8 mouse cellular contexts compared by ENCODE assay signal in genomic region chr12:72086166-72086825, GRCm38 (mm10). TPM values are rescaled to one million over a fixed set of nuclear protein-coding genes. Genes with fewer than 3 reads are reported as not detected.
A peak's percentile ranks its signal among the peaks of the same experiment; 100 is the strongest.
DNase-seq lines count a peak whose midpoint lies in the region; ATAC-seq and TF ChIP-seq lines count a peak whose summit lies in the region.

No protein-coding gene starts in this region.

- peak overlapping the region; percentile 94 for H3K27ac ChIP-seq in intestine, embryonic 14.5 days (ENCODE audit: low read depth)

- no peaks in the 10 kb centered on the region for H3K27me3 ChIP-seq in intestine, embryonic 14.5 days (replicated peaks; ENCODE audit: control insufficient read depth, insufficient read depth, low read length)
- no peaks in the 10 kb centered on the region for H3K27me3 ChIP-seq in myocyte (ENCODE audit: control insufficient read depth, insufficient read depth, insufficient read length)

- peak overlapping the region; percentile 17 for H3ac ChIP-seq in myocyte (ENCODE audit: control insufficient read depth, insufficient read length)

- peaks cover 11% of the 10 kb centered on the region for H3K79me2 ChIP-seq in myocyte (ENCODE audit: control insufficient read depth, insufficient read depth)

- peaks cover 13% of the 10 kb centered on the region for H3K36me3 ChIP-seq in intestine, embryonic 14.5 days (ENCODE audit: control insufficient read depth, insufficient read depth, low read length)
- H3K36me3 ChIP-seq in myocyte (ENCODE audit: control insufficient read depth, insufficient read depth) = no peaks in the 10 kb centered on the region

- H3K9me3 ChIP-seq in intestine, embryonic 14.5 days (ENCODE audit: control insufficient read depth, low read length) = no peaks in the 10 kb centered on the region

- H3K4me2 ChIP-seq in intestine, embryonic 14.5 days (ENCODE audit: low read length) = peak overlapping the region; percentile 86
- H3K4me2 ChIP-seq in myocyte (ENCODE audit: low read depth) = peak overlapping the region; percentile 91

- DNase-seq in embryo, embryonic 10 days (ENCODE audit: low spot score) = peak; percentile 42
- DNase-seq in embryo, embryonic 9.5 days (ENCODE audit: extremely low spot score) = no peak
- DNase-seq in thymus, postnatal 0 days (ENCODE audit: low spot score) = peak; percentile 7
- no peak for DNase-seq in thymus, postnatal 25 days
- DNase-seq in intestine, embryonic 14.5 days (ENCODE audit: low spot score) = no peak
- no peak for DNase-seq in spleen, postnatal 36 days (ENCODE audit: low spot score in 2 of 2)
- no peak for DNase-seq in gastrocnemius, postnatal 36 days

- peaks cover 21% of the 10 kb centered on the region for H3K4me1 ChIP-seq in intestine, embryonic 14.5 days (replicated peaks; ENCODE audit: control insufficient read depth, insufficient read depth, low read length)

- peak overlapping the region; percentile 73 for H3K4me3 ChIP-seq in intestine, embryonic 14.5 days (ENCODE audit: low read depth, low read length)
- H3K4me3 ChIP-seq in myocyte = peak overlapping the region; percentile 55

- intact Hi-C loops in gastrocnemius, postnatal 36 days (cut with DNase I) = no loop called here

- 3% methylated on average over 18 of the region's 18 CpGs for WGBS in intestine, embryonic 14.5 days

- ATAC-seq in intestine, embryonic 14.5 days (replicated peaks; ENCODE audit: low FRiP score, low TSS enrichment, low read depth) = no peak

- no peak for TF ChIP-seq POLR2A in myocyte (IDR thresholded peaks at IDR 0.05; ENCODE audit: insufficient read length, low read depth)

- peak overlapping the region; percentile 72 for H3K9ac ChIP-seq in intestine, embryonic 14.5 days (ENCODE audit: low read length)

TF ChIP-seq in myocyte, 11 proteins besides CTCF, POLR2A, EP300 and RAD21:
- no peak for TF ChIP-seq MAX (IDR thresholded peaks at IDR 0.05; ENCODE audit: low read depth)
- TF ChIP-seq POLR2AphosphoS2 (IDR thresholded peaks at IDR 0.05; ENCODE audit: insufficient read length, low read depth) = no peak
- no peak for TF ChIP-seq SRF (IDR thresholded peaks at IDR 0.05; ENCODE audit: control insufficient read depth, insufficient read length, low read depth)
- no peak for TF ChIP-seq CEBPB (IDR thresholded peaks at IDR 0.05; ENCODE audit: insufficient read depth, poor library complexity, severe bottlenecking)
- TF ChIP-seq MYOD1 (IDR thresholded peaks at IDR 0.05; ENCODE audit: control insufficient read depth in 1 of 3, insufficient read length in 2 of 3, low read depth in 2 of 3) = no peak
- no peak for TF ChIP-seq MYOG (IDR thresholded peaks at IDR 0.05; ENCODE audit: control insufficient read depth in 1 of 3, insufficient read depth in 1 of 3, insufficient read length in 2 of 3, low read depth in 2 of 3)
- TF ChIP-seq USF1 (IDR thresholded peaks at IDR 0.05; ENCODE audit: low read depth) = no peak

RNA-seq across cellular contexts. Expression of gene Jkamp, which starts 0.9 kb away (rescaled TPM):
- polyA plus RNA-seq in thymus, postnatal 0 days (2015; fragmentation: Nextera tagmentation; extraction: Ambion mirVana) = 29.9 and 39.3 TPM in 2 replicates
- 53.2 and 55.2 TPM in 2 replicates for polyA plus RNA-seq in intestine, embryonic 14.5 days (2014; fragmentation: Nextera tagmentation; extraction: Ambion mirVana)
- 22.2 TPM for polyA plus RNA-seq in myocyte (2012; fragmentation: generic; extraction: Trizol)
- total RNA-seq in gastrocnemius, postnatal 36 days (2021) = 10 to 100 TPM; 10.4 to 11.4 TPM

RNA-seq across cellular contexts. Expression of gene L3hypdh, which starts 1.1 kb away (rescaled TPM):
- polyA plus RNA-seq in thymus, postnatal 0 days (2015; fragmentation: Nextera tagmentation; extraction: Ambion mirVana) = 2.2 and 3.1 TPM in 2 replicates
- 18.4 and 19.1 TPM in 2 replicates for polyA plus RNA-seq in intestine, embryonic 14.5 days (2014; fragmentation: Nextera tagmentation; extraction: Ambion mirVana)
- 1.7 TPM for polyA plus RNA-seq in myocyte (2012; fragmentation: generic; extraction: Trizol)
- under 1 TPM; 0.87 to 0.94 TPM for total RNA-seq in gastrocnemius, postnatal 36 days (2021)

RNA-seq across cellular contexts. Expression of gene Gpr135, which starts 15.4 kb away (rescaled TPM):
- 0.04 and 0.08 TPM in 2 replicates for polyA plus RNA-seq in thymus, postnatal 0 days (2015; fragmentation: Nextera tagmentation; extraction: Ambion mirVana)
- 0.69 and 0.95 TPM in 2 replicates for polyA plus RNA-seq in intestine, embryonic 14.5 days (2014; fragmentation: Nextera tagmentation; extraction: Ambion mirVana)
- 0.04 TPM for polyA plus RNA-seq in myocyte (2012; fragmentation: generic; extraction: Trizol)
- total RNA-seq in gastrocnemius, postnatal 36 days (2021) = under 1 TPM; 0.17 to 0.18 TPM

Comparison
In these comparisons a context has a peak if more than half of its experiments do, and no peak if none do; other contexts are left out.
1. DNase-seq: peak in embryo, embryonic 10 days (single experiment) and thymus, postnatal 0 days (single experiment); none in embryo, embryonic 9.5 days (single experiment), thymus, postnatal 25 days (single experiment), intestine, embryonic 14.5 days (single experiment), spleen, postnatal 36 days (0 of 2) and gastrocnemius, postnatal 36 days (0 of 2).